Mouse (Mus musculus) testis, adult 2 months (tissue): ENCODE measurements at regions not wholly inside any gene's neighbourhood (a gene's known extent, or its start where the extent isn't known, plus 50 kb on each side); places are given as distances from the start of the nearest gene placed in this dataset.

ENCODE experiments used
- H3K27ac ChIP-seq: fragments of 200-500 bp; 2 replicates; pipeline ENCODE4 v1.5.1; 2012; ENCODE audit warnings: low read depth, low read length; ENCODE audit not compliant: control insufficient read depth, insufficient read depth
- H3K27me3 ChIP-seq: fragments of 200-500 bp; 2 replicates; pipeline ENCODE4 v1.6.1; 2012; ENCODE audit warnings: mild to moderate bottlenecking, low read length, moderate library complexity; ENCODE audit not compliant: control insufficient read depth, insufficient read depth
- H3K36me3 ChIP-seq: fragments of 200-500 bp; 2 replicates; pipeline ENCODE4 v1.6.1; 2012; ENCODE audit warnings: mild to moderate bottlenecking, low read length; ENCODE audit not compliant: control insufficient read depth, insufficient read depth
- H3K4me1 ChIP-seq: fragments of 200-500 bp; 2 replicates; pipeline ENCODE4 v1.6.1; 2012; ENCODE audit warnings: low read length; ENCODE audit not compliant: control insufficient read depth, insufficient read depth
- H3K4me3 ChIP-seq: fragments of 200-500 bp; 2 replicates; pipeline ENCODE4 v1.5.1; 2012; ENCODE audit warnings: low read depth, mild to moderate bottlenecking, low read length, moderate library complexity, mixed read lengths; ENCODE audit not compliant: control insufficient read depth
- CTCF ChIP-seq: fragments of 200-500 bp; IDR thresholded peaks from 2 replicates; pipeline ENCODE4 v1.5.1; 2012; ENCODE audit warnings: low read depth, mild to moderate bottlenecking, inconsistent platforms, low read length, moderate library complexity; ENCODE audit not compliant: control insufficient read depth, insufficient read depth, insufficient replicate concordance
- POLR2A ChIP-seq: fragments of 200-500 bp; IDR thresholded peaks from 2 replicates; pipeline ENCODE4 v1.6.1; 2012; ENCODE audit warnings: low read depth, mild to moderate bottlenecking, inconsistent platforms, low read length, moderate library complexity; ENCODE audit not compliant: control insufficient read depth

DNA sequence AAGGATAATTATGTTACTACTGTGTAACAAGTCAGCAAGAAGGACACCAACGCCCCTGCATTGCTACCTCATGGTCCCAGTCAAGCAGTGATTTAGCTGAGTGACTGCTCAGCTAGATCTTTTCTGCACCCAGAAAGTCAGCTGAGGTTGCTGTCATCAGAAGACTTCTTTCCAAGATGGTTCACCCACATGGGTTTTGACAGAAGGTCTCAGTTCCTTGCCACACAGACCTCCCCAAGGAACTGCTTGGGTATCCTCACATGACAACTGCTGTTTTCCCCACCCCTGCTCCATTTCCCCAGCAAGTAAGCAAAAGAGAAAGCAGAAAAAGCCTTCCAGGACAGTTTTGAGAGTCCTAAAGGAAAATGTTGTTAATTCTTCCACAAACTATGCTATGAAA lies 163.9 kb downstream of the Tmem17 start:
- no peaks in the 10 kb centered on the region for H3K27me3 ChIP-seq
- no peaks in the 10 kb centered on the region; the same call in 1 of the 2 replicates for H3K4me1 ChIP-seq
- TF ChIP-seq CTCF (no peak), POLR2A (no peak)
- no peak overlapping the region for H3K4me3 ChIP-seq
- no peaks in the 10 kb centered on the region for H3K36me3 ChIP-seq
- no peak overlapping the region for H3K27ac ChIP-seq

DNA sequence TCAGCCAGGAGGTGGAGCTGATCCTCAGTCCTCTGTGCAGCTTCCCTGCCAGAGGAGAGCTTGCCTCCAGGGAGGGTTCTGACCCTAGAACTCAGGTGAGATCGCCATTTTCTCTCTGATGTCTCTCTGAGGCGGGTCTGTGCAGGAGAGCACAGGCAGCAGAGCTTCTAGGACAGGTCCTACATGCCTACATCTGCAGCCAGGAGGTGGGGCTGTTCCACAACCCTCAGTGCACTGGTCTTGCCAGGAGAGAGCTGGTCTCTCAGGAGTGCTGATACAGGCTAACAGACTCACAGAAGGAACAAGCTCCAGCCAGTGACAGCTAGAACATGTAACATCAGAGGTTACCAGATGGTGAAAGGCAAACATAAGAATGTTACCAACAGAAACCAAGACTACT lies 165.4 kb downstream of the Tmem17 start:
- TF ChIP-seq CTCF = peak; percentile 24; the same call in 1 of the 2 replicates
- no peak for TF ChIP-seq POLR2A
- Histone ChIP-seq H3K4me3 (no peak overlapping the region), H3K4me1 (no peaks in the 10 kb centered on the region; the same call in 1 of the 2 replicates), H3K36me3 (no peaks in the 10 kb centered on the region), H3K27me3 (no peaks in the 10 kb centered on the region), H3K27ac (no peak overlapping the region)

DNA sequence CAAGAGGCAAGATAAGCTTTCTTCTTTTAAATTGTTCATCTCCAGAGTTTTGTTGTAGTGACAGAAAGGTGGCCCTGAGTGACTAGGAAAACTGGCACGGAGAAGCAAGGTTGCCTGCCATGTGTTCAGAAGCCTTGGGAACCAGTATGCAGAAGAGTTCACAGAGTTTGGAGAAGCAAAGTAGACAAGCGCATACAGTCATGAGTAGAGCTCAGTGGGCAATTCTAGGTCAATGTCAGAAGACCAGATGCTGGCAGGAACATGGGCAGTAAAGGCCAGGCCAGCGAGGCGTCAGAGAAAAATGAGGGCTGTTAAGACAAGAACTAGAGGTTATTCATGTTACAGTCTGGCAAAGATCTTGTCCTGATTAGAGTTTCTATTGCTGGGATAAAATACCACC lies 172.7 kb downstream of the Tmem17 start:
- Histone ChIP-seq H3K36me3 (no peaks in the 10 kb centered on the region), H3K4me1 (no peaks in the 10 kb centered on the region), H3K27ac (no peak overlapping the region), H3K4me3 (no peak overlapping the region), H3K27me3 (no peaks in the 10 kb centered on the region)
- TF ChIP-seq CTCF (no peak), POLR2A (no peak)

DNA sequence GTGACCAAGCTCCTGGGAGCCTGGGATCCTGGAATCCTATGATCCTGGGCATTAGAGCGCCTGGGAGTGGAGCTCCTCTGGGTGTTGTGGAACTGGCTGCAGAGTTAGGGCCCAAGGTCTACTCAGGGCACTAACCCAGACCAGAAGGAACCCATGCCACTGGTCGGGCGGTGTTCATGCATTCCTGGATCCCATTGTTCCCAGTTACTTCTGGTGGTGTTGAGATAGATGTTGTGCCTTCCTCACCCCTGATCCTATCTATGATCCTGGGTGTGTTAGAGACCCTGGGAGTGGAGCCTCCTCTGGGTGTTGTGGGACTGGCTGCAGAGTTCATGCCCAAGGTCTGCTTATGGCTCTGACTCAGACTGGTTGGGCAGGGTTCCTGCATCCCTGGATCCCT lies 169.9 kb downstream of the B3gnt2 start:
- Histone ChIP-seq H3K36me3 (no peaks in the 10 kb centered on the region), H3K27me3 (no peaks in the 10 kb centered on the region), H3K4me1 (no peaks in the 10 kb centered on the region; the same call in 1 of the 2 replicates), H3K27ac (no peak overlapping the region), H3K4me3 (no peak overlapping the region)
- TF ChIP-seq POLR2A (no peak), CTCF (no peak)

DNA sequence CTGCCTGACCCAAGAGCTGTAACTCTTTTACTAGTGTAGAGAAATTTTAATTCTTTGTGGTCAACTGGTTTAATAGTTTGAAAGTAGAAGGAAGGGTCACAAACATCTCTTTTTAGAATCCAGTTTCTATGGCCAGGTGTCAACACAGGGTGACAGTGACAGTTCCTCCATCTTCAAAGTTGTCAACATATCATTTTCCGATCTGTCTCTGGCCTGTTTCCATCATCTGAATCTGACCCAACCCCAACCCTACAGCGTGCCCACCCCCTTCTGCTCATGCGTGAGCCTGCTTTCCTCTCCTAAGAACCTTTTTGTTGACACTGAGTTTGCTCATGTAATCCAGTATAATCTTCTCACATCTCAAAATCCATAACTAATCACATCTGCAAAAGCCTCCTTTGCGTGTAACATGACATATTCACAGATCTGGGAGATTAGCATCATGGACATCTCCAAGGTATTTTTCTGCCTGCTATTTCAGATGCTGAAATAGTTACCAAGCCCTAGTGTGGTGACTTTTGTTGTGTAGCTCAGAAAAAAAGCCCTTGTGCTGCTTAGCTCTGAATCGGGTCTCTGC lies 168.4 kb downstream of the B3gnt2 start:
- H3K27me3 ChIP-seq = no peaks in the 10 kb centered on the region
- TF ChIP-seq CTCF = no peak
- TF ChIP-seq POLR2A = no peak
- H3K4me3 ChIP-seq = no peak overlapping the region
- H3K36me3 ChIP-seq = no peaks in the 10 kb centered on the region
- no peaks in the 10 kb centered on the region; the same call in 1 of the 2 replicates for H3K4me1 ChIP-seq
- no peak overlapping the region for H3K27ac ChIP-seq

DNA sequence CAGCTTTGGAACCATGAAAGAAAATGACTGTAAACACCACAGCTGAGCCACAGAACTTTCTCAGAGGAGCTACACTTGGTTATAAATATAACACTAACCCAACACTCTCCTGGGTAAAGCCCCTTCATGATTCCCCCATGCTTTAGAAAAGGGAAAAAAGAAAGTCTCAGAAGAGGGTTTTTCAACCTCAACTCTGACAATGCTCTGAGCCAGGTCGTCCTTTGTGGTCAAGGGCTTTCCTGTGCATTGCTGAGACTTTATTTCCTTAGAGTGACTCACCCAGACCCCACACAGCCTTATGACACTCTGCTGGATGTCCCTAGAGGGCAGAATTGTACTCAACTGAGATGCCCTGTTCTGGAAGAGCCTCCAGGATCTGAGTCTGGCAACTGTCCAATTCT lies 167.8 kb downstream of the B3gnt2 start:
- H3K4me3 ChIP-seq = no peak overlapping the region
- no peaks in the 10 kb centered on the region; the same call in 1 of the 2 replicates for H3K4me1 ChIP-seq
- TF ChIP-seq POLR2A = no peak
- no peak for TF ChIP-seq CTCF
- H3K27ac ChIP-seq = no peak overlapping the region
- no peaks in the 10 kb centered on the region for H3K36me3 ChIP-seq
- H3K27me3 ChIP-seq = no peaks in the 10 kb centered on the region

DNA sequence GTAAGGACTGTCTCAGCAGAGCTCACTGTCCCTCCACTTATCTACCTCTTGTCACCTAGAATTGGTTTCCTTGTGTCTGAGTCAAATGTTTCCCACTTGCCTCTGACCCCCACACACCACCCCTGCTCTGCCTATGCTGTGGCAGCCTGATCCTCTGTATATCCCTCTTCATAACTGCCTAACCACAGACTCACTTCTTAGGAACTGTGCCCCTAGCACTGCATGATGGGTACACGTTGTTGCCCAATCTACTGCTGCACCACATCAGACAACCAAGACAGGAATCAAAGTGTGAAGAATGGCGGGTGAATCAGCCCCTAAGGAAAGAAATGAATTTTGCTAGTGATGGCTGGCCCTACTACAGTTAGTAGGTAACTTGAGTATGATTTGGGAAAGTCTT lies 167.4 kb downstream of the B3gnt2 start:
- TF ChIP-seq CTCF (no peak), POLR2A (no peak)
- no peak overlapping the region for H3K4me3 ChIP-seq
- no peaks in the 10 kb centered on the region for H3K36me3 ChIP-seq
- no peaks in the 10 kb centered on the region for H3K27me3 ChIP-seq
- H3K4me1 ChIP-seq = no peaks in the 10 kb centered on the region; the same call in 1 of the 2 replicates
- H3K27ac ChIP-seq = no peak overlapping the region

DNA sequence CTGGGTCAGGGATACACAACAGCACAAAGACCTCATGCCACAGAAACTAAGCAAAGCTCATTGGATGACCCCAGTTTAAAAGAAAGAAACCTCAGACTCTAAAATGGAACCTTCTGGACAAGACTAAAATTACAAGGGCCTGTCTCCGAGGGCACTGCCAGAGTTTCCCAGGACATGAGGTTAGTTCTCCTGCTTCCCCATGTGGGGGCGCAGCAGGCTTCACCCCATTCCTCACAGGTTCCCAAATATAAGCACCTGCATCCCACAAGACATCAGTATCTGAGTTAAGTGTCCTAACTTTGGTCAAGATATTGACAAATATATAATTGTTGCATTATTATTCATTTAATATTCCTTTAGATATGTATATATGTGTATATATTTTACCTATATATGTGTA lies 166.8 kb downstream of the B3gnt2 start:
- Histone ChIP-seq H3K27me3 (no peaks in the 10 kb centered on the region), H3K27ac (no peak overlapping the region), H3K4me1 (no peaks in the 10 kb centered on the region; the same call in 1 of the 2 replicates), H3K4me3 (no peak overlapping the region), H3K36me3 (no peaks in the 10 kb centered on the region)
- TF ChIP-seq CTCF = no peak
- TF ChIP-seq POLR2A = no peak
